Mouse (Mus musculus) embryonic facial prominence, embryonic 12.5 days (tissue): ENCODE measurements around the gene Fastkd3. TPM values are rescaled to one million over a fixed set of nuclear protein-coding genes. Genes with fewer than 3 reads are reported as not detected.

ENCODE experiments used
- ATAC-seq: fragments of 200-750 bp; cut with Nextera tagmentation; 2 replicates; pipeline ENCODE4 v1.8.0; 2017; ENCODE audit not compliant: insufficient number of reproducible peaks, insufficient read depth, low FRiP score, low TSS enrichment
- H3K27ac ChIP-seq: fragments of 300-500 bp; sonication (generic); 2 replicates; pipeline ENCODE4 v1.5.1; 2016; ENCODE audit warnings: mild to moderate bottlenecking
- H3K27me3 ChIP-seq: fragments of 300-500 bp; sonication (generic); 2 replicates; pipeline ENCODE4 v1.6.1; 2016; ENCODE audit warnings: mild to moderate bottlenecking, moderate library complexity
- H3K36me3 ChIP-seq: fragments of 300-500 bp; sonication (generic); 2 replicates; pipeline ENCODE4 v1.6.1; 2016; ENCODE audit warnings: mild to moderate bottlenecking
- H3K4me1 ChIP-seq: fragments of 300-500 bp; sonication (generic); 2 replicates; pipeline ENCODE4 v1.6.1; 2016
- H3K4me2 ChIP-seq: fragments of 300-500 bp; sonication (generic); replicated peaks from 2 replicates; pipeline ENCODE4 v1.6.1; 2016; ENCODE audit warnings: mild to moderate bottlenecking, moderate library complexity
- H3K4me3 ChIP-seq: fragments of 300-500 bp; sonication (generic); 2 replicates; pipeline ENCODE4 v1.5.1; 2016; ENCODE audit warnings: mild to moderate bottlenecking
- H3K9ac ChIP-seq: fragments of 300-500 bp; sonication (generic); 2 replicates; pipeline ENCODE4 v1.6.1; 2016; ENCODE audit warnings: mild to moderate bottlenecking, moderate library complexity
- H3K9me3 ChIP-seq: fragments of 300-500 bp; sonication (generic); 2 replicates; pipeline ENCODE4 v1.6.1; 2016; ENCODE audit warnings: mild to moderate bottlenecking, moderate library complexity
- WGBS: fragments of 180-500 bp; shearing (Covaris S2); methylation state at CpG from one replicate; pipeline ENCODE4 v1.1.7; 2016; 5-methylcytosine and 5-hydroxymethylcytosine counted together
- polyA plus RNA-seq: library from polyadenylated mRNA; unstranded; fragments of >200 nt; fragmentation: Nextera tagmentation; extraction: Ambion mirVana; gene quantifications from 2 replicates; pipeline ENCODE4 v1.2.1, GENCODE M21; 2016

Gene Fastkd3
- polyA plus RNA-seq, 1 experiment from 2014 or later, result 37.4 TPM

- no peaks in the 10 kb centered on the region for H3K27me3 ChIP-seq
- H3K4me1 ChIP-seq, result no peaks in the 10 kb centered on the region
- no peak overlapping the region for H3K9ac ChIP-seq
- no peak overlapping the region for H3K4me2 ChIP-seq
- WGBS, result 72% methylated on average over 3 of the region's 3 CpGs
- no peak for ATAC-seq
- H3K36me3 ChIP-seq, result no peaks in the 10 kb centered on the region
- no peak overlapping the region for H3K27ac ChIP-seq
- H3K9me3 ChIP-seq, result no peaks in the 10 kb centered on the region
- H3K4me3 ChIP-seq, result no peak overlapping the region
Measured at GRCm38 (mm10) chr13:68627041-68627440, 45.0 kb downstream of the Fastkd3 start.

Other genes starting within 250 kb of the Fastkd3 start
- gene Mtrr, start 85 bp upstream of the Fastkd3 start, polyA plus RNA-seq, result 18.7 and 22.9 TPM in 2 replicates
- 0.36 and 1.2 TPM in 2 replicates for gene 1700001L19Rik, start 15.2 kb downstream of the Fastkd3 start, polyA plus RNA-seq